Mouse (Mus musculus) induced T-regulatory cell, adult 2 months (primary cell): ENCODE data around the gene Tuba8.

Experiments
- DNase-seq: peaks from one replicate; pipeline ENCODE4 v3.0.0-alpha.2; 2012; ENCODE audit warnings: low read depth

Gene Tuba8

DNA sequence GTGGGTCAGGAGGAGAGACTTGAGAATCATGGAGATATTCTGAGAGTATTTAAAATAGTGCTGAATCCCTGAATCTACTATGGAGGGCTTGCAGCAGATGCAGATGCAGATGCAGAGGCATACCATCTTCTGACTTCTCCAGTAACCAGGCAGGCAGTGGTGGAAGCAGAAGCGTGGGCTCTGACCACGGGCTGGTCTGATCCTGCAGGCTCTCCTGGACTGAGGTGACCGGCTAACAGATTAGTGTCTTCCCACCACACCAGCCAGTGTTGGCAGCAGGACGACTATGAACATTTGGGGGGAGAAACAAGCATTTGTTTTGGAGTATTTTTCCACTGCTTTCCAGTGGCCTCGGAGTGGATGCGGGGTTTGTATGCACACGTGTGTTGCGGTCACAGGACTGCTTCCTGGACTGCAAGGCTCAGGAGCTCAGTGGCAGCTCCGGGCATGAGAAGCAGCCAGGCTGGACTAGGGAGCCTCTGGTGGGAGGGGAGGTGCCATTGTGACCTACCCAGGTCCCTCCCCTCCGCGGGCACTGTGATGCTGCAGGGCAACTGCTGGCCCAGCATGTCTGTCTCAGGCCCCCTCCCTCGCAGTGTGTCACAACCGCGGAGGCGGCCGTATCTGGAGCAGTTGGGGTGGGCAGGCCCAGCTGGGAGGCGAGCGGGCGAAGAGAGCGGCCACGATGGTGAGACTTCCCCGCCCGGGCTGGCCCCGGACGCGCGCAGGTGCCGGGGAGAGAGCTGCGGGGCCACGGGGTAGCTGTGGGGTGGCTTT lies at the start of gene Tuba8:
Tuba8 (plus strand) TSS at position 548 of the 777 bp plus-strand sequence.
- DNase-seq, result peak; percentile 46

DNA sequence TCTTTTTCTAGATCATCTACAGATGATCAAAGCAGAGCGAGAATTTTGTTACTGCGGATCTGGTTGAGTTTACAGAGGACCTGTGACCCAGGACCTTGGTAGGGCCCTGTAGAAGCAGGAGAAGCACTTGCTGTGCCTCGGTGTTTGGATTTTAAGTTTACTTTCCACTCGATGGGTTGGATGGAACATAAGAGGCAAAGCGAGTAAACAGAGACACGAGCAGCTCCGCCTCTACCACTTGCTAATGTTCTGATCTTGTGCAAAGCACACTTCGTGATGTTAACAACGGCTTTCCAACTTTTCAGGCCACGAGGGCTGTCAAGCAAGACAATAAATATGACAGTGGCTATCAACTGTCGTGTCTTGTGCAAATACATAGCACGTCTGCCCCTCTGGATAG lies 47.9 kb upstream of the Tuba8 start:
- no peak for DNase-seq

DNA sequence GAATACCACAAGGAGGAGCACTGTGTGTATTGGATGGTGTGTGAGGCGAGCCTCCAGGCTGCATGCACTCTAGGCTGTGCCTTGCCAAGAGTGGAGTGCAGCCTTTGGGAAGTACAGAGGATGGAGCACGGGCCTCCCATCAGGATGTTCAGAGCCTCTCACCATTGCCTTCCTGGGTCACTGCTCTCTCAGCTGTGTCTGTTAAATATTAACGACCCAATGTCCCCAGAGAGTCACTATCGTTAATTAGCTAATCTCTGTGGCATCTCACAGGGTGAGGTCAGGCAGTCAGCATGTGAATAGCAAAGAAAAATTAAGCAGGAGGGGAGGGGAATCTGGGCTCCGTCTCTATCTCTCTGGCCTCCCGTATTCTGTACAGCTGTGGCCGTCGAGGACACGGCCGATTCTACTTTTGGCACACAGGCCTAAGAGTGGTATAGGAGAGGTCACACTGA lies 44.4 kb upstream of the Tuba8 start:
- no peak for DNase-seq

DNA sequence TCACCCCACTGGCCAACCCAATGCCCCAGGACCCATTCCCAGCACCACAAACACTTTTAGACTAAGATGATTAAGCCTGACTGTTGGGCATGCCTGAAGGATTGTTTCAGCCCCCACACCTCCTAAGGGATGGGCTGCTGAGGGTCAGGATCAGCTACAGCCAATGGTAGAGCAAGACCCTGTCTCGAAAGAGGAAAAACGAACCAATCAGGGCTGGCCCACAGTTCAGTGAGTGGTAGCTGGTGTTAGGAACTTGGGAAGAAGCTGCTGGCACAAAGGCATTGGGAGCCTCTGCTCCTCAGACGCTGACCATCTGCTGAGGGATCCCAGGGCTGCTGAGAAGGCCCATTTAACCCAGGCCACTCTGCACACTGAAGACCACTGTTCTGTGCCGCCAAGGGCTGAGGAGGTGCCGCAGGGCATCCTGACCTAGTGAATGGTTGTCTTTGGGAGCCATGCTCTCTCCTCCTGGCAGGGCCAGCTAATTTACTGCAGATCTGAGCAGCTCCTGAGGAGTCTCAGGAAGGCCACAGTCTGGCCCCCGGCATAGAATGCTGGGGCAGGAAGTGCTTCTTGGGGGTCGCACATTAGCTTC lies 43.0 kb upstream of the Tuba8 start:
- DNase-seq, result no peak

DNA sequence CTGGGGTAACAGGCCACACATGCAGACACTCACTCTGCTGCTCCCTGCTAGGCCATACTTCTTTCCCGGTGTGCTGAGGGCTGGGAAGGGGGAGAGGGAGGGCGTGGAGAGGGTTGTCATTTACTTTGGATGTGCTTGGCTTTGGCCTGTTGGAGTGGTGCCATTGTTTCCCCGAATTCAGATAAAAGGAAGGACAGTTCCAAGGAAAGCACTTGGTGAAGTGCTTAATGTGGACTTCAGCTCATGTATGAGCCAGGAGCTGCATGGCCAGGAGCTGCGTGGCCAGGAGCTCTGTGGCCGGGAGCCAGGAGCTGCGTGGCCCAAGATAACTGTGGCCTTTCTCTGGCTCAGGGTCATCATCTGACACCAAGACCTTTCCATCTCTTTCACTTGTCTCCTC lies 39.4 kb upstream of the Tuba8 start:
- no peak for DNase-seq

DNA sequence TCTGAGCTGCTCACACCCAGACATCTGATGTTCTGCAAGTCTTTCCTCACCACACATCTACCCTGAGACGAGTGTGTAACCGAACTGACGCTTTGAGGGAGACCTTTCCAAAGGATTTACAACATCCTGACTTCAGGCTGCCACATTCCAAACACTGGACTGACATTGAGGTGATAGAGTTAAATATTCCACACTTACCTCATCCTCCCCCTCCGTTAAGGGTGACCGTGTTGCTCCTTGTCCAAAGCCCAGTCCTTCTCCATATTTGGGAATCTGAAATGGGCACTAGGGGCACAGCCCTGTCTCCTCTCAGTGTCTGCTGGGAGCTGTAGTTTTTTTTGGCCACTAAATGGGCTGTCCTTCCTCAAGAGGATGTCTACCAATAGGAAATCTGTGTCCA lies 37.0 kb upstream of the Tuba8 start:
- no peak for DNase-seq

DNA sequence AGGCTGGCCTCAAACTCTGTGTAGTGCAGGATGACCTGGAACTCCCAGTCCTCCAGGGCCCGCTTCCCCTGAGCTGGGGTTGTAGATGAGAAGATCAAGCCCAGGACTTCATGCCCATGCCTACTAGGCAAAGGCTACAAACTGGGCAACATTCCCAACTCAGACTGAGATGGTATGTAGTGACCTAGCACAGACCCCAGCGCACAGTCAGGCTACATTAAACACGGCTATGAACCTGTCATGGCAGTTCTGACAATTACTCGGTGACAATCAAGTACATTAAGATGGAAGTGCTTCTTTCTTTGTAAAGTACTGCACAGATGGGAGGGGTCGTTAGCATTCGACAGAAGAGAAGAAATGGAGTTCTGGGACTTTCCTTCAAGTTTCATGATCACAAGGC lies 35.7 kb upstream of the Tuba8 start:
- DNase-seq, result no peak

DNA sequence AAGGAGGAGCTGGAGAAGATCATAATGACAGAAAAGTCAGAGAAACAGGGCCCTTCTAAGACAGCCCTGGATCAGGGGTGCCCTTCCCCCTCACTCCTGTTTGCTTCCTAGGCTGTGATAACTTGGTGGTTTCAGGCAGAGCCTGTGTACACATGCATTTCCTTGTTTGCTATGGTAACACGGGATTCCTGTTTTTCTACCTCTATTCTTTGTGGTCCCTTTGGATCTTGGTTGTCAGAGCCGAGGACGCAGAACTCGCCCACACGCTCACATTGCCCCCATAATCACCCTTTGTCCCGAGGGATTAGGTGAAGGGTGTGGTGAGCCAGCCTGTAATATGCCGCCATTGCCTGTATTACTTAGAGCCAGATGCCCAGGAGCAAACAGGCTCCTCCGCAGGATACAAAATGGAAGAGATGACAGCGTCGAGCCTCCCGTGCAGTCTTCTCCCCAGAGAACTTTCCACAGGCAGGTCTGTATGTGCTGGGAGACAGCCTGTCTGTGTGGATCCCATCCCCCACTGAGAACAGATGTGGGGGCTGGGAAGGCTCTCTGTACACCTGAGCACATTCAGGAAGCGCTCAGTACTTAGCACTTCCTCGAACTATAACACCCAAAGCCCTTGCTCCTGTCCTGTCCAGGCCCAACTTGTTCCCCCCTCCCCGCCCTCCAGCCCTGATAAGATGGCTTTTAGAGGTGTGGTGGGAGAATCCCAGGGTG lies 34.3 kb upstream of the Tuba8 start:
- no peak for DNase-seq

DNA sequence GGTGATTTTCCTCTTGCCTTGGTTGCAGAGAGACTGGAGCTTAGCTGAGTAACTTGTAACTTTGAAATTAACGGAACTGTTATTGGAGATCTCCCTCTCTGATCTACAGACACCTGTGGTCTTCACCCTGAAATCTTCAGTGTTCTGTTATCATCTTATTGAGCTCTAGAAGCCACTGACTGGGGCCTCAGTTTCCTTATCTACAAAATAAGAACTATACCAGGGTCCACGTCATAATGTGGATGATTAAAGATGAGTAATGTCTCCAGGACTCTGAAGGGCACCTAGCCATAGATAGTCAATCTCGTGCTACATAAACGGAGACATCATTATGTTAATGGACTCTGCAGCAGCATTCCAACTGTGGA lies 33.8 kb upstream of the Tuba8 start:
- DNase-seq, result no peak

DNA sequence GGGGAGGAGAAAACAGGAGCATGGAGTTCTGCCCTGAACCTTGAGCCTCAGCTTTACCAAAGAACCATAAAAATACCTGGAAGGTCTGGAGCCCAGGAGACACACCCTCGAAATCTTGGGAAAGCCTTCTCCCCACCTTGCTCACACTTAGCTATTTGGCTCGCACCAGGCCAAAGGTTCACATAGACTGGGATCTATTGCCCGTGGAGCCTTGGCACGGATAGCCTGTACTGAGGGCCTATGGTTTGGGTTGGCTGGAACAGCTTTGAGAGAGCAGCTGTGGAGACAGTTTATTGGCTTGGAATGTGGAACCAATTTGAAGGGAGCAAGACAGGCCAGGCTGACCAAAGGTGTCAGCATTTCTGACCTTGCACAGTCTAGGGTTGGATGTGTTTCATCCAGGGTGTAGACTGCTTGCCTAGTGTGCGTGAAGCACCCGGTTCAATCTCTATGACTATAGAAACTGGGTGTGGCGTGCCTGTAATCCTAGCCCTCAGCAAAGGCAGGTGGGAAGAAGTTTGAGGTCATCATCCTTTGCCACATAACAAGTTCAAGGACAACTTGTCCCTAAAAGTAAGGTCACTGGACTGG lies 33.3 kb upstream of the Tuba8 start:
- DNase-seq, result no peak

DNA sequence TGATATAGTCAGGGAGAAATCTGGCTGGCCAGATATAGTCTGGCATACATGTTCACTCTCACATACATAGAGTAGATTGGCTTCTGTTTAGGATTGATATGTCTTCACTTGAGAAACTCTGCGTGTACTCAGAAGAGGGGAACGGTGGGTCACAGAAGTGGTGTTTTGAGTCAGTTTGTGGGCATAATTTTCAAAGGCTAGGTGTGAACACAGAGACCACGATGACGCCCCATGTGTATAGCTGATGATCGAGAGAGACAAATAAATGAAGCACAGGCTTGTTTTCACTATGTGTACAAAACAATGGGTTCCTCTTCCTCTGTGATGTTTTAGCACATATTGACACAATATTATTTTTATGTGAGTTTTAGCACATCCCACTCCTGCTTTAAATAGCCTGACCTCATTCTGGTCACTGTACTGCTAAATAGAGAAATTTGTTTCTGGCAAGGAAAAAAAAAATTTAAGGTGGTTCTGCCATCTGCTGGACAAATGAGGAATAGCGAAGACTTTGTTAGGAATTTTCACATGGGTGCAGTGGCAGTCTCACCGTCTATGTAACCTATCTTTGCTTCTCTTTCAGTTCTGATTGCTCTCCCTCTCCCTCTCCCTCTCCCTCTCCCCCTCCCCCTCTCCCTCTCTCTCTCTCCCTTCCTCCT lies 31.7 kb upstream of the Tuba8 start:
- peak; percentile 84 for DNase-seq

DNA sequence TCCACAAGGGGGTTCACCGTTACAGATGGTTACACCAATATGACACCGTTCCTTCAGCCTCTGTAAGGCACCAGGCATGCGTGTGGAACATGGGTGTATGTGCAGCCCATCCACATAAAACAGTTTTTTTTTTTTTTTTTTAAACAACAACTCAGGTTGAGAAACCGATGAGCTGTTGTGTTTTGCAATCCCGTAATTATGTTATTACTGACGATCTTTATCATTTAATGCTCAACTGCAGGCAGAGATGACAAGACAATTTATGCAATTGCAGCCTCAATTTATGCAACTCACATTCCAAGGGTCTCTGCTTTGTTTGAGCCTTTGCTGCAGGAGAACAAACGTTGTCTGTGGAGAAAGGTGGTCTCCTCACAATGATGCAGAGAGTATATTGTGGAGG lies 30.6 kb upstream of the Tuba8 start:
- no peak for DNase-seq

DNA sequence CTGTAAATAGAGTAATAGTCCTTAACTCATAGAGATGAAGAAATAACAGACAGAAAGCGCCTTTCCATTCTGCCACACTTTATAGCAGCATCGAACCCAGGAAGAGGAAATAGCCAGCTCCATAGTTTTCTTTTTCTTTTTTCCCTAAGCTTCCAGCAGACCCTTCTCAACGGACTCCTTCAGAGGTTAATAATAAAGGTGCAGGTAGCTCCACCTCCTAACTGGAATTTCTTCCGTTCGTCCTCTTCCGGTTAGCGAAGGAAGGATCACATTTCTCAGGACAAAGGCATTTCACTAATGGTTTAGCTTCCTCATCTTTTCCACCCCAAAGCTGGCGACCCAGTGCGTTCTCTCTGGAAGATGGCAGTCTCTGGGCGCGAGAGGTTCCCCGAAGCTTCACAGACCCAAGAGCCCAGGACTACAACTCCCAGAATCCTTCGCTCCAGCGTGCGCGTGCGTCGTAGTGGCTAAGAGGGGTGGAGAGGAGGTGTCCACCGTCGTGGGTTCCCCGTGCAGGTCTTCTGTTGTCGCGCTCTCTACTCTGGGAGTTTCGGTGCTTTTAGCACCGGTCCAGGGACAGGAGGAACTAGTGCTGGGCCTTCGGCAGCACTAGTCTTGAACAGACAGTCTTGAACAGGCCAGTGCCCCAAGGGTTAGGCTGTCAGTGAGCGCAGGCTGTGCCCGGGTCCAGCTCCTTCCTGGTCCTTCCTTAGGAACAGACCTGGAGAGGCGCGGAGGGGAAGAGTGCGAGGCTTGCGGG lies 26.9 kb upstream of the Tuba8 start, which contains the start of gene Pex26:
Pex26 (plus strand) TSS at position 254 of the 760 bp plus-strand sequence.
- DNase-seq, result peak; percentile 98

DNA sequence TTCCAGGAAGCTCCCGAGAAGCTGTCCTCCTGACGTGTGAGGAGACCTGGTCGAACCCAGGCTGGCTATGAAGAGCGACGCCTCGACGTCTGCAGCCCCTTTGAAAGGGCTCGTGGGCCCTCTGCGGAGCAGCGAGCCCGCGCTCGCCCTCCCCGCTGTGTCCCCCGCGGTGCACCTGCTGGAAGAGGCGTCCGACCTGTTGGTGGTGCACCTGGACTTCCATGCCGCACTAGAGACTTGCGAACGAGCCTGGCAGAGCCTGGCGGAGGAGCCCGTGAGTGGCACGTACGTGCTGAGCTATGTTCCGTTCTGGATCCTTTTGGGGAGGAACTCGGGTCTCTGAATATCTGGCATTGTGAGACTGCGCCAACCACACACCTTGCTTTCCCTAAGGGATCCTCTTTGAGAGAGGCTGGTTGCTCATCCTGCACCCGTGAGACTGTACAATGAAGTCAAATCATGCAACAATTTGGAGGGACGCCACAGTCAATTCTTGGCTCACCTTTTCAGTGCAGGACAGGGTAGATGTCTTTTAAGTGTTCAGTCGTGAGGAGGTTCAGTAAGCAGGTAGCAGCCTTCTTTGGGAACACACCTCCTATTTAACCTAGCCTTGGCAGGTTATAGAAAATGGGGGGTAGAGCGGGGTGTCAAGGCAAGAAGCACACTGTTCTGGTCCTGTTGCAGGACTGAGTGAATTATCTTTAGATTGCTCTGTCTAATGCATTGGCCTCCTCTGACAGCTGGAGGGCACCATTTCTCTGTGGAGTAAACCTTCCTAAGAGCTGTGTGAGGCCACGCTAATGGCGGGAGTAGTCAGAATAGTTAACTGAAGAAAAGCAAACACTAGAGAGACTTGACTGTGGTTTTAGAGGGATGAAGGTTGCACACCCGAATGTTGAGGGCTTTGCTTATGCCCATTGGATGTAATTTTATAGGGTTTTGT lies 26.0 kb upstream of the Tuba8 start:
- peak; percentile 85 for DNase-seq

DNA sequence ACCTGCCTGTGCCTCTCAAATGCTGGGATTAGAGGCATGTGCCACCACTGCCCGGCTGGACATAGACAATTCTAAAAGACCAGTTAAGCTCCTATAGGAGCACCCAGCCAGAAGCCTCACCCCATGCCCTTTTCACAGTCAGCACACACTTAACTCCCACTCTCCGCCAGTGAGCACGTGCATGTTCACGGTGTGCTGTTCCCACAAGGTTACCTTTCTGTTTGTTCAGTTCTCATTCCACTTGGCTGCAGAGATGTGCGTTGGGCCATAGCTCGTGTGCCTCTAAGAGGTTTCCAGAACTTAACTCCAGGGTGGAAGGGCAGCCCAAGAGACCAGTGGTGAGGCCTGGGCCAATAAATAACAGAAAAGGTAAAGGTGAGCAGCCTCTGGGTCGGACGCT lies 25.3 kb upstream of the Tuba8 start:
- no peak for DNase-seq

DNA sequence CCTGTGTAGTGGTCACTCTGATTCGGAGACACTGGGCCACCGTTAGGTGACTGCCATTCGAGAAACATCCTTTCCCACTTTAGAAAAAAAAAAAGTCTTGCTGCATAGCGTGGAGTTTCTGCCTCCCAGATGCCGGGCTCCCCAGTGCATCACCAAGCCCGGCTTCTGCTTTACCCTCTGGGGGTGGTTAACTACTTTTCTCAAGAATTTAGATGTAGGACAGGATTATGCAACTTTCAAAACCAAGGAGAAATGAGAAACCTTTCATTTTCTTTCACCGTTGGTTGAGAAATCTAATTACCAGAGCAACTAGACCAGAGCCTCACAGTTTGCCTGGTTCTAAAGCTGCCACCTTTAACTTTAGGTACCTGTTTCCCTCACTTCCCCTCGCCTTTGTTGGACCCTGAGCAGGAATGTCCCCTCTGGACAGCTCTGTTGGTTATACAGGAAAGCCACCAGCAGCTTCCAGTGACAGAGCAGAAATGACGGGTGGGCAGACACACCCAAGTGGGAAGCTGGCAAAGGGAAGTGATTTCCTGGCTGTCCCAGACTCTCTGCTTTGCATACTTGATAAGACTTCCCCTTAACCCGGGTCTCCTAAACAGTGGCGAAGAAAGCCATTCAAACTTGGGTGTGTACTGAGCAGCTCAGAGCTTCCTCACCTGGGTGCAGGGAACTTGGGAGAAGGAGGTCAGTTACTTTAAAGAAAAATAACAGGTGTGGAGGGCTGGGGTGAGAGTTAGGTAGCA lies 19.1 kb upstream of the Tuba8 start:
- DNase-seq, result no peak

DNA sequence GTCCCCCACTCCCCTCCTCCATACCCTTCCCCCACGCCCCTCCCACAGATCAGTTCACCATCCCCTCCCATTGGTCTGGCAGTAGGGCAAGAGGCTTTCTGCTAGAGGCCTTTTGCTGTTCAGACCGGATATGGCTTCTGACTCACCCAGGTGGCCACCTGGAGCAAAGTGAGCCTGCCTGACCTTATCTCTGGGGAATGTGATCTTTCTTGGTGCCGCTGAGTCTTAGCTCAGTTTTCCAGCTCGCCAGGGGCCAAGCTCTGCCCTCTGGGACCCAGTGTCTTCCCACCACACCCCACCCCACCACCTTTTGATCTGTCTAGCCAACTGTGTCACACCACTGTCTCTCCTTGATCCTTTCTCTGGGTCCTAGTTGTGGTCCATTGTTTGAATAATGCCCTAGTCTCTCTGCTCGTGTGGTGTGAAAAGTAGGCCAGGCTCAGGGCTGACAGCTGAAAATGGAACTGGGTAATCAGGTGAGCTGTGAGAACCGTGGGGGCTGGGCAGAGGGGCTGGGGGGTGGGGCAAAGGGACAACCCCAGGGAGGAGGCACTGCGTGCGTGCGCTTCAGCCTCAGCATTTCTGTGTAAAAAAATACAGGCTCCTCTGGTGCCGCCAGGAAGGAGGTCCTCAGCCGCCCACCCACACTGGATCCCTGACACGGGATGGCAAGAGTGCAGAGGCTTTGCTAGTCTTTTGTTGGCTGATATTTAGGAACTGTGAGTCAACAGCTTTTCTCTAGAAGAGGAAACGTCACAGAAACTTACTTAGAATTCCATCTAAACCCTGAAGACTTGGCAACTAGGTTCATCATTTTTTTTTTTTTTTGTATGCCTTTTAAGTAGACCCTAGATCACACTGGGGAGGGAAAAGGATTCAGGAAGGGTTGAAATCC lies 16.2 kb upstream of the Tuba8 start:
- no peak for DNase-seq

DNA sequence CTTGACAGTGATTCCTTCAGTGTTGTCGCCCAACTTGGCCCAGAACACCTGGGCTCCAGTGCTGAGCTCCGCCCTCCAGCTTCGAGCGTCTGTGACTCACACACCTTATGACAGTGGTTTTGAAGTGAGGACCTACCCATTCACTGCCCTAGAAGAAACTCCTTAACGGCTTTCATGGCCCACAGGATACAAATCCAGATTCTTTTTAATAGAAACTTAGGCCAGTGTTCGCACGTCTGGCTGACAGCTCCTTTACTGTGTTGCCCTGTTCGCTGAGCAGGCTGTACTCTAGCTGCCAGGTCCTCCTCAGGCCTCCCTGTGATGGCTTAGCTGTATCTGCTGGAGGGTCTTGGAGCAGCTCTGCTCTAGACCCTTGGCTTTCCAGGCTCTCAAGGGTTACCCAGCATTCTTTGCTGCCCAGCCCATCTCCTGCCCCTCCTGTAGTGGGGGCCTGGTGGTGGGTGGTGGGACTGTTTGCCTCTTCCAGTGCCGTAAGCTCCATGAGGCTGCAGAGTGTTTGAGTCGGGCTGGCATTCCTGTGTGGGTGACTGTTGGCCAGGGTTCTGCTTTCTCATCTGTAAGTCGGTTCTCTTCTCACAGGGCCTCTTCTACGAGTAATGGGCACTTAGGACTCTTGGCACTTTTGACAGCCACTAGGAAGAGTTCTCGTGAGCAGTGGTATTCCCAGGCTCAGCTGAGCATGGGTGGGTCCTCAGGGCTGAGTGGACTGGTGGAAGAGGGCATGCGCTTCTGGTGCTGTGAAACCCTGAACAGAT lies 15.4 kb upstream of the Tuba8 start:
- DNase-seq, result no peak
